Mouse (Mus musculus): ENCODE measurements around the gene Mfap1a. TPM values are rescaled to one million over a fixed set of nuclear protein-coding genes. Genes with fewer than 3 reads are reported as not detected.
"Not testable (repeated sequence)": the region's sequence is repeated elsewhere in the genome, so short reads cannot be mapped to it uniquely, and the experiment has no call there.

The Mfap1a gene
- polyA plus RNA-seq, 1 experiment from 2014 or later: 29.2 TPM

DNA sequence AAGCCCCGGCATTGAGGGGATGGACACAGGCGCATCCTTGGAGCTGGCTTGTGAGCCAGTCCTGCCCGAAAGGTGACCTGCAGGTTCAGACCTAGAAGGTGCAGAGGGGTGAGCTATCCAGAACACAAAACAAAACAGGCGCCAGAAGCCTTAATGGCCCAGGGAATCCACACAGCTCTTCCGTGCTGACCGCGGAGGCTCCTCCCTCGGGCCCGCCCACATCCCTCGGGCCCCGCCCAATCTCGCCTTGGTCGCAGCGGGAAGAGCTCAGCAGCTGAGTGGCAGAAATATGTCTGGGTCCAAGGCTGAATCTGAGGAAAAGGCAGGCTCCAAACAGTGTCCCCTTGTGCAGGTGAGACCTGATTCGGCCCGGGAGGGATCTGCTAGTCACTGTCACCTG lies 3.1 kb upstream of the Mfap1a start:
- 22% methylated on average over 16 of the region's 16 CpGs for WGBS
- no peaks in the 10 kb centered on the region for H3K27me3 ChIP-seq
- H3K9ac ChIP-seq: peak overlapping the region; percentile 17; the same call in 1 of the 2 replicates
- no peak overlapping the region for H3K27ac ChIP-seq
- H3K4me1 ChIP-seq: peaks cover 13% of the 10 kb centered on the region
- no peaks in the 10 kb centered on the region for H3K9me3 ChIP-seq
- peak overlapping the region; percentile 41 for H3K4me3 ChIP-seq
- 0 out of 2 replicates have a peak, but pooled peaks have one; percentile 43 for ATAC-seq (ENCODE audit: insufficient number of reproducible peaks, low FRiP score, low TSS enrichment, low read depth)
- H3K4me2 ChIP-seq: peak overlapping the region; percentile 44
- peaks cover 22% of the 10 kb centered on the region for H3K36me3 ChIP-seq

DNA sequence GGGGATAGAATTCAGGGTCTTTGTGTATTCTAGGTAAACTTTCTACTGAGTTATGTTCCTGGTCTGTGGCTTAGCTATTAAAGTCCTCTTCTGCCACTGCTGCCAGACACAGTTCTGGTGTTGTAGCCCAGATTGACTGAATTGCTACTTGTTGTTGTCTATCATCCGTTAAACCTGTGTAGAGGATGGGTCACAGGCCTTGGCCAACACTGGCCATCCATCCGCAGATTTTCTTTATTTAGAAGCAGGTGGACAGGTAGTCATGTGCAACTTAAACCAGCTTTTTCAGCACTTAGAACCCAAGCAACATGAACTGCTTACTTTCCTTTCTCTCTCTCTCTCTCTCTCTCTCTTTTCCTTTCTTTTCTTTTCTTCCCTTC lies 1.5 kb upstream of the Mfap1a start:
- peak overlapping the region; percentile 3; the same call in 1 of the 2 replicates for H3K9ac ChIP-seq
- H3K4me2 ChIP-seq: peak overlapping the region; percentile 58
- no peaks in the 10 kb centered on the region for H3K9me3 ChIP-seq
- H3K36me3 ChIP-seq: peaks cover 23% of the 10 kb centered on the region
- 79% methylated on average over 2 of the region's 2 CpGs for WGBS
- no peak overlapping the region for H3K27ac ChIP-seq
- peaks cover 13% of the 10 kb centered on the region for H3K4me1 ChIP-seq
- no peak for ATAC-seq (ENCODE audit: insufficient number of reproducible peaks, low FRiP score, low TSS enrichment, low read depth)
- H3K4me3 ChIP-seq: peak overlapping the region; percentile 60
- no peaks in the 10 kb centered on the region for H3K27me3 ChIP-seq

DNA sequence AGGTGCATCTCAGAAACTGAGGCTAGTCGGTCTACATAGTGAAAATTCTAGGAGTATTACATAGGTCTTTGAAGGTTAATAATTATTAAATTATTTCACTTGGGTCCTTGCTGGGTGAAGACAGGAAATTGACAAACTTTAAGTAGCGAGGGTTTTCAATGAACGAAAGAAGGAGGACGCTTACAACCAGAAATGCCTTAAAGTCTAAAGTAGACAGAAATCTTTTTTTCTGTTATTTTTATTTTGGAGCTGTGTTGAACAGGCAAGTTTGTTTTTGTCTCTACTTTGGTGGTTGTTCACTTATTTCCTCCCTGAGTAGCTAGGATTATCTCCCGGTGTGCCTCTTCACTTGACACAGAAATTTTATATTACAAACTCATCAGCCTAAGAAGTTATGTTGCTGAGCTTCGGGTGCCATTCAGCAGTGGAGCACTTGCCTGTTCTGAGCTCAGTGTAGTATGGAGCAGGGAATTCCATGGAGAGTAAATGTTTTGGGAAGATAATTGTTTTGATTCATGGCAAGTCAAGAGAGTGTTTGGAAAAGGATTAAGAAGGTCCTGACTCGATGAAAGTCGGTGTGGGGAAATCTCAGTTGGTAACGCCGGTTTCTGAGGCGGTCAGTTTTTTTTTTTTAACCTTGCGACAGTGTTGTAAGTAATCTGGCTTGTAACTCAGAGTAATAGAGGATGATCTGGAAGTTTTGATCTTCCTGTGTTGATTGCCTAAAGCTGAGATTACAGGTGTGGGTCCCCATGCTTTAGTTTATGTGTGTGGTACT lies 897 bp upstream of the Mfap1a start:
- no peaks in the 10 kb centered on the region for H3K9me3 ChIP-seq
- ATAC-seq (ENCODE audit: insufficient number of reproducible peaks, low FRiP score, low TSS enrichment, low read depth): no peak
- peaks cover 21% of the 10 kb centered on the region for H3K36me3 ChIP-seq
- peak overlapping the region; percentile 58 for H3K4me2 ChIP-seq
- no peak overlapping the region for H3K27ac ChIP-seq
- peaks cover 13% of the 10 kb centered on the region for H3K4me1 ChIP-seq
- H3K9ac ChIP-seq: peak overlapping the region; percentile 3; the same call in 1 of the 2 replicates
- no peaks in the 10 kb centered on the region for H3K27me3 ChIP-seq
- 20% methylated on average over 12 of the region's 12 CpGs for WGBS
- H3K4me3 ChIP-seq: peak overlapping the region; percentile 60

DNA sequence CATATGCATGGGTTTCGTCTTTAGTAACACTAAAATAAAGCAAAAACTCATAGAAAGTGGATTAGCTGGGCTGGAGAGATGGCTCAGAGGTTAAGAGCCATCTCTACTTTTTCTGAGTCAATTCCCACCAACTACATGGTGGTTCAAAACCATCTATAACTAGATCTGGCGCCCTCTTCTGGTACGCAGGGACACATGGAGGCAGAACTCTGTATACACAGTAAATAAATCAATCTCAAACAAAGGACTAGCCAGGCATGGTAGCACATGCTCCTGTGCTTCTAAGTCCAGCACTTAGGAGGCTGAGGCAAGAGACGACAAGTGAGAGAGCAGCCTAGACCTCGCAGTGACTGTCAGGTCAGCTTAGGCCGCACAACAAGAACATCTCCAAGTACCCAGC lies 4.9 kb downstream of the Mfap1a start:
- not testable (repeated sequence) for H3K4me2 ChIP-seq; H3K4me3 ChIP-seq; H3K9me3 ChIP-seq; ATAC-seq (ENCODE audit: insufficient number of reproducible peaks, low FRiP score, low TSS enrichment, low read depth); H3K27me3 ChIP-seq; H3K9ac ChIP-seq; H3K4me1 ChIP-seq; H3K36me3 ChIP-seq; H3K27ac ChIP-seq
- 100% methylated on average over 1 of the region's 6 CpGs for WGBS

DNA sequence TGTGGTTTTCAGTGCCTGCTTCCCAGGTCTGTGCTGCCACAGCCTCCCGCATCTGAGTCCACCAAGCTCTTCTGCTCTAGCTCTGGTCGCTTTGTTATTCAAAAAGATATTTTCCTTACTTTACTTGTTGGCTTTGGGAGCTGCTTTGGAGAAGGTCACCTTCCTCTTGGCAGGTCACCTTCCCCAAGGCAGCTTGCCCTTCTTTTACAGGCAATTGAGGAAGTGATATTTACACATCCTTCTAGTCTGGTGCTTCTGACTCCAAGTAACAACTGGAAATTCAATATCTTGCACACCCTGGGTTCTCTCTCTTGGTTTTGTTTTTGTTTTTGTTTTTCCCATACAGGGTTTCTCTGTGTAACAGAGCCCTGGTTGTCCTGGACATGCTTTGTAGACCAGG lies 22.1 kb downstream of the Mfap1a start:
- H3K9ac ChIP-seq; H3K9me3 ChIP-seq; H3K4me3 ChIP-seq; H3K4me1 ChIP-seq; ATAC-seq (ENCODE audit: insufficient number of reproducible peaks, low FRiP score, low TSS enrichment, low read depth); H3K36me3 ChIP-seq; H3K27ac ChIP-seq; H3K27me3 ChIP-seq; H3K4me2 ChIP-seq: not testable (repeated sequence)
- WGBS: 77% methylated on average over 2 of the region's 2 CpGs

DNA sequence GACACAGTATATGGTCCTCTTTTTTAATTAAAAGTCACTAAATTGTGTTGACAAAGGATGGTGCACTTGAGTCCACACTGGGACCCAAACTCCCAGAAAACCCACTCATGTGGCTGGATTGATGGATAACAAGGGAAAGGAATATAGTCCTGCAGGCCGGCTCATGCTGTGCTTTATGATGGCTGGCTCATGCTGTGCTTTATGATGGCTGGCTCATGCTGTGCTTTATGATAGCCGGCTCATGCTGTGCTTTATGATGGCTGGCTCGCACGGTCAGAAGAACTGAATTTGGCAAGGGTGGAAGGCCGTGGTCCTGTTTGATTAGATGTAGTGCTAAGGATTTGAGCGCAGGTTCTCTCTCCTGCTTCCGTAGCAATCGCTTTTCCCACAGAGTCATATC lies 22.9 kb downstream of the Mfap1a start:
- H3K4me1 ChIP-seq: no peaks in the 10 kb centered on the region
- H3K27me3 ChIP-seq: no peaks in the 10 kb centered on the region
- 32% methylated on average over 8 of the region's 8 CpGs for WGBS
- no peak overlapping the region for H3K9ac ChIP-seq
- no peak overlapping the region for H3K27ac ChIP-seq
- H3K4me3 ChIP-seq: no peak overlapping the region
- H3K36me3 ChIP-seq: no peaks in the 10 kb centered on the region
- H3K4me2 ChIP-seq: no peak overlapping the region
- ATAC-seq (ENCODE audit: insufficient number of reproducible peaks, low FRiP score, low TSS enrichment, low read depth): no peak
- no peaks in the 10 kb centered on the region for H3K9me3 ChIP-seq

DNA sequence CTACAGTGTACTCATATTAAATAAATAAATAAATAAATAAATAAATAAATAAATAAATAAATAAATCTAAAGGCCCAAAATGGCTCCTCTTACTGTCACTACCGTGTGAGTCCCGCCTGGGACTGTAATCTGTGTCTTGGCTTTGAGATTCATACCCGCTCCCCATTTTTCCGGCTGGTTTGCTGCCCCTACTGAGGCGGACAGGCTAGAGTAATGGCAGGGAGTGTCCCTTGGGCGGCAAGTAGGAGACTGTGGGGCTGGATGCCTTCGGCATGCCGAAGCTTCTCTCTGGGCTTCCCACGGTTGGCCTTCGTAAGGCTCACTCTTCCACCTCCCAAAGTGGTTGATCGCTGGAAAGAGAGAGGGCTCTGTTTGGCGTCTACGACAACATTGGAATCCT lies 25.5 kb downstream of the Mfap1a start:
- not testable (repeated sequence) for H3K27me3 ChIP-seq; H3K9me3 ChIP-seq; H3K27ac ChIP-seq; H3K4me3 ChIP-seq; H3K36me3 ChIP-seq; H3K4me1 ChIP-seq; H3K4me2 ChIP-seq; ATAC-seq (ENCODE audit: insufficient number of reproducible peaks, low FRiP score, low TSS enrichment, low read depth); H3K9ac ChIP-seq
- WGBS: 81% methylated on average over 13 of the region's 13 CpGs

DNA sequence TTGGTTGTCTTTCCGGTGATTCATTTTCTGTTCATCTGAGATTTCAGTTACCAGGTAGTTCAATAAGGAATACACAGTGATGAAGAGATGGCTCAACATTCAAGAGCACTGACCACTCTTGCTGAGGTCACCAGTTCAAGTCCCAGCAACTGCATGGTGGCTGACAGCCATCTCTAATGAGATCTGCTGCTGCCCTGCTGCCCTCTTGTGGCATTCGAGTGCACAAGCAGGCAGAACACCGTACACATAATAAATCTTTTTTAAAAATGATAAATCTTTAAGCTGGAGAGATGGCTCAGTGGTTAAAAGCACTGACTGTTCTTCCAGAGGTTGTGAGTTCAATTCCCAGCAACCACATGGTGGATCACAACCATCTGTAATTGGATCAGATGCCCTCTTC lies 26.0 kb downstream of the Mfap1a start:
- Histone ChIP-seq H3K27me3 (no peaks in the 10 kb centered on the region), H3K4me1 (no peaks in the 10 kb centered on the region), H3K9me3 (no peaks in the 10 kb centered on the region), H3K36me3 (no peaks in the 10 kb centered on the region), H3K4me2 (no peak overlapping the region), H3K27ac (no peak overlapping the region), H3K9ac (no peak overlapping the region), H3K4me3 (no peak overlapping the region)
- WGBS: 53% methylated on average over 3 of the region's 3 CpGs
- no peak for ATAC-seq (ENCODE audit: insufficient number of reproducible peaks, low FRiP score, low TSS enrichment, low read depth)

DNA sequence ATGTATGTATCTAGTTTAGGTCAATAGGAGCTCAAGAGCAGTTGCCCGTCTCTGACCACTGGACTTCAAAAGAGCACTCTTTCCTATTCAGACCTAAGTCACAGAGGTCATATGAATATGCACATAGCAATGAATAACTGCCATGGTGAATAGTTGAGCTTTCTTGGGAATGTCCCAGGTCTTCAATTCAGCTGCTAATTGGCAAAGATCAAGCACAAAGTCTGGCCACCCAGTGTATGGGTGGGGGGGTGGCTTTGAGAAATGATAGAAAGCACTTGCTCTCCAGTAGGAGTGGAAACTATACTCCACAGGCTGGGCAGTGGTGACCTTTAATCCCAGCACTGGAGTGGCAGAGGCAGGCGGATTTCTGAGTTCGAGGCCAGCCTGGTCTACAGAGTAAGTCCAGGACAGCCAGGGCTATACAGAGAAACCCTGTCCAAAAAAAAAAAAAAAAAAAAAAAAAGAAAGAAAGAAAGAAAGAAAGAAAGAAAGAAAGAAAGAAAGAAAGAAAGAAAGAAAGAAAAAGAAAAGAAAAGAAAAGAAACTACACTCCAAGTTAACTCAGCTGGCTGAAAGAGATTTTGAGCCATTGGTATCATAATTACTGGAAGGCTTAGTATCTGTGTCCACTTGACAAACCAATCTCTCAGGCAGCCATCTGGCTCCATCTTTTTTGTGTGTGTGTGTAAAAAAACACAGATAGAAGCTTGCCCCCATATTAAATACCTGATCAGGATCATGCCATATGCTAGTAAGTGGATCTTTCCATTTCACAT lies 28.8 kb downstream of the Mfap1a start:
- ATAC-seq (ENCODE audit: insufficient number of reproducible peaks, low FRiP score, low TSS enrichment, low read depth): no peak
- Histone ChIP-seq H3K4me3 (no peak overlapping the region), H3K4me2 (no peak overlapping the region), H3K27ac (no peak overlapping the region), H3K36me3 (no peaks in the 10 kb centered on the region), H3K9ac (no peak overlapping the region), H3K27me3 (no peaks in the 10 kb centered on the region), H3K9me3 (no peaks in the 10 kb centered on the region), H3K4me1 (peaks cover 3% of the 10 kb centered on the region; the same call in 1 of the 2 replicates)
- 86% methylated on average over 3 of the region's 3 CpGs for WGBS

DNA sequence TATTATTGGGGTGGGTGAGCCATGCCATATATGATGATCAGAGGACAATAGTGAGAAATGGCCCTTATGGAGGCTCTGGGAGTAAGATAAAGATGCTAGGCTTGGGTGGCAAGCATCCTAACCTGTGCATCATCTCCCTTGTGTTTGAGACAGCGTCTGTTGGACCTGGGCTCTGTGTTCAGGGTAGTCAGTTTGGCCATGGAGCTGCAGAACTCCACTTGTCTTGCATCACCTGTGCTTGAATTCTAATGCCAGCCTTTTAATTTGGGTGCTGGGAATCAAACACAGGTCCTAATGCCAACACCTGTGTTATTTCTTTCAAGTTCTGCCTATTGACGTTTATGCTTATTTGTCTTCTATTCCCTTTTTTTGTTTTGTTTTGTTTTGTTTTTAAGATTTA lies 31.2 kb downstream of the Mfap1a start:
- ATAC-seq (ENCODE audit: insufficient number of reproducible peaks, low FRiP score, low TSS enrichment, low read depth); H3K27me3 ChIP-seq; H3K9ac ChIP-seq; H3K9me3 ChIP-seq; H3K4me3 ChIP-seq; H3K27ac ChIP-seq; H3K36me3 ChIP-seq; H3K4me1 ChIP-seq; H3K4me2 ChIP-seq: not testable (repeated sequence)
- WGBS: 95% methylated on average over 2 of the region's 2 CpGs

DNA sequence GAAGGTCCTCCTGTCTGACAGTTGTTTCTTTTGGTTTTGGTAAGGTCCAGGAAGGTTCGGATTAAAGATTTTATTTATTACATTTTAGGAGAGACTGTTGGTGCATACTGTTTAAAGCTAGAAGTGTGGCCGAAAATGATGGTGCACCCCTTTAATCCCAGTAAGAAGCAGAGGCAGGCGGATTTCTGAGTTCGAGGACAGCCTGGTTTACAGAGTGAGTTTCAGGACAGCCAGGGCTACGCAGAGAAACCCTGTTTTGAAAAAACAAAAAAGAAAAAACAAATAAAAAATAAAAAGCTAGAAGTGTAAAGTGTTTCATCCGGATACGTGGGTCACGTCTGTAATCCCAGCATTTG lies 32.3 kb downstream of the Mfap1a start:
- ATAC-seq (ENCODE audit: insufficient number of reproducible peaks, low FRiP score, low TSS enrichment, low read depth): no peak
- no peaks in the 10 kb centered on the region for H3K9me3 ChIP-seq
- H3K27ac ChIP-seq: peak overlapping the region; percentile 63
- WGBS: 35% methylated on average over 8 of the region's 8 CpGs
- H3K36me3 ChIP-seq: 0 out of 2 replicates have a peak, but pooled peaks cover 3% of the 10 kb centered on the region
- peak overlapping the region; percentile 66 for H3K4me2 ChIP-seq
- H3K9ac ChIP-seq: no peak overlapping the region
- peaks cover 3% of the 10 kb centered on the region; the same call in 1 of the 2 replicates for H3K4me1 ChIP-seq
- no peaks in the 10 kb centered on the region for H3K27me3 ChIP-seq
- peak overlapping the region; percentile 64 for H3K4me3 ChIP-seq

Data from limb, embryonic 15.5 days (tissue).